Mouse (Mus musculus) forebrain, embryonic 16.5 days (tissue): ENCODE measurements around the gene Abhd14a. TPM values are rescaled to one million over a fixed set of nuclear protein-coding genes. Genes with fewer than 3 reads are reported as not detected.

ENCODE experiments used
- ATAC-seq: fragments of 200-750 bp; cut with Nextera tagmentation; 2 replicates; pipeline ENCODE4 v1.8.0; 2017; ENCODE audit warnings: mild to moderate bottlenecking, moderate library complexity
- H3K27ac ChIP-seq: fragments of 300-500 bp; sonication (generic); 2 replicates; pipeline ENCODE4 v1.5.1; 2014; ENCODE audit warnings: low read length, control low read depth
- H3K27me3 ChIP-seq: fragments of 300-500 bp; sonication (generic); replicated peaks from 2 replicates; pipeline ENCODE4 v1.6.1; 2014; ENCODE audit warnings: low read length; ENCODE audit not compliant: control insufficient read depth, insufficient read depth
- H3K36me3 ChIP-seq: fragments of 300-500 bp; sonication (generic); 2 replicates; pipeline ENCODE4 v1.6.1; 2014; ENCODE audit not compliant: control insufficient read depth, insufficient read depth
- H3K4me1 ChIP-seq: fragments of 300-500 bp; sonication (generic); replicated peaks from 2 replicates; pipeline ENCODE4 v1.6.1; 2014; ENCODE audit warnings: low read length; ENCODE audit not compliant: control insufficient read depth, insufficient read depth
- H3K4me2 ChIP-seq: fragments of 300-500 bp; sonication (generic); 2 replicates; pipeline ENCODE4 v1.6.1; 2014; ENCODE audit warnings: mild to moderate bottlenecking, low read length, control low read depth
- H3K4me3 ChIP-seq: fragments of 300-500 bp; sonication (generic); replicated peaks from 2 replicates; pipeline ENCODE4 v1.5.1; 2014; ENCODE audit warnings: mild to moderate bottlenecking, low read length, control low read depth
- H3K9ac ChIP-seq: fragments of 300-500 bp; sonication (generic); replicated peaks from 2 replicates; pipeline ENCODE4 v1.6.1; 2014; ENCODE audit warnings: low read depth, low read length, control low read depth
- H3K9me3 ChIP-seq: fragments of 300-500 bp; sonication (generic); 2 replicates; pipeline ENCODE4 v1.6.1; 2016; ENCODE audit warnings: low read length; ENCODE audit not compliant: control insufficient read depth
- WGBS: fragments of 180-500 bp; shearing (Covaris S2); extraction: QIAGEN DNeasy Blood & Tissue Kit; methylation state at CpG from one replicate; pipeline ENCODE4 v1.1.7; 2014; 5-methylcytosine and 5-hydroxymethylcytosine counted together
- polyA plus RNA-seq: library from polyadenylated mRNA; unstranded; fragments of >200 nt; fragmentation: Nextera tagmentation; extraction: Ambion mirVana; gene quantifications from 2 replicates; pipeline ENCODE4 v1.2.1, GENCODE M21; 2015

Abhd14a gene
- polyA plus RNA-seq, 1 experiment from 2014 or later = 81.9 TPM

- H3K4me1 ChIP-seq = 0 out of 2 replicates have a peak, but pooled peaks cover 3% of the 10 kb centered on the region
- no peak overlapping the region for H3K4me2 ChIP-seq
- no peak for ATAC-seq
- no peaks in the 10 kb centered on the region for H3K9me3 ChIP-seq
- H3K4me3 ChIP-seq = no peak overlapping the region
- no peaks in the 10 kb centered on the region for H3K27me3 ChIP-seq
- H3K36me3 ChIP-seq = no peaks in the 10 kb centered on the region
- no peak overlapping the region for H3K9ac ChIP-seq
- no peak overlapping the region for H3K27ac ChIP-seq
- 77% methylated on average over 3 of the region's 3 CpGs for WGBS
Measured at GRCm38 (mm10) chr9:106412210-106412609, 35.3 kb downstream of the Abhd14a start.

- 86% methylated on average over 6 of the region's 6 CpGs for WGBS
- Histone ChIP-seq H3K4me1 (0 out of 2 replicates have a peak, but pooled peaks cover 3% of the 10 kb centered on the region), H3K4me2 (no peak overlapping the region), H3K36me3 (no peaks in the 10 kb centered on the region), H3K9ac (no peak overlapping the region), H3K27ac (no peak overlapping the region), H3K27me3 (no peaks in the 10 kb centered on the region), H3K4me3 (no peak overlapping the region), H3K9me3 (no peaks in the 10 kb centered on the region)
- no peak for ATAC-seq
Measured at GRCm38 (mm10) chr9:106411729-106412128, 35.7 kb downstream of the Abhd14a start.

- Histone ChIP-seq H3K9me3 (no peaks in the 10 kb centered on the region), H3K36me3 (no peaks in the 10 kb centered on the region), H3K4me3 (no peak overlapping the region), H3K4me2 (no peak overlapping the region), H3K27ac (no peak overlapping the region), H3K27me3 (no peaks in the 10 kb centered on the region), H3K4me1 (0 out of 2 replicates have a peak, but pooled peaks cover 3% of the 10 kb centered on the region), H3K9ac (no peak overlapping the region)
- no peak for ATAC-seq
- WGBS = 71% methylated on average over 9 of the region's 9 CpGs
Measured at GRCm38 (mm10) chr9:106411091-106411594, 36.3 kb downstream of the Abhd14a start.

- ATAC-seq = no peak
- no peaks in the 10 kb centered on the region for H3K27me3 ChIP-seq
- H3K36me3 ChIP-seq = no peaks in the 10 kb centered on the region
- no peaks in the 10 kb centered on the region for H3K9me3 ChIP-seq
- 20% methylated on average over 2 of the region's 2 CpGs for WGBS
- H3K9ac ChIP-seq = no peak overlapping the region
- no peak overlapping the region for H3K4me3 ChIP-seq
- H3K4me1 ChIP-seq = 0 out of 2 replicates have a peak, but pooled peaks cover 4% of the 10 kb centered on the region
- H3K27ac ChIP-seq = no peak overlapping the region
- H3K4me2 ChIP-seq = no peak overlapping the region
Measured at GRCm38 (mm10) chr9:106410086-106410650, 37.3 kb downstream of the Abhd14a start.

GRCm38 (mm10) chr9:106409096-106409495 lies 38.4 kb downstream of the Abhd14a start:
- whole genome bisulfite sequencing = 99% methylated on average over 4 of the region's 4 CpGs
- H3K36me3 ChIP-seq = no peaks in the 10 kb centered on the region
- ATAC-seq = no peak

GRCm38 (mm10) chr9:106406443-106407078 lies 40.9 kb downstream of the Abhd14a start:
- Histone ChIP-seq H3K36me3 (no peaks in the 10 kb centered on the region), H3K4me2 (no peak overlapping the region), H3K4me3 (no peak overlapping the region), H3K9ac (no peak overlapping the region), H3K4me1 (0 out of 2 replicates have a peak, but pooled peaks cover 8% of the 10 kb centered on the region), H3K27ac (no peak overlapping the region), H3K9me3 (no peaks in the 10 kb centered on the region), H3K27me3 (no peaks in the 10 kb centered on the region)
- WGBS = 53% methylated on average over 8 of the region's 8 CpGs
- no peak for ATAC-seq

More at GRCm38 (mm10) chr9:106409096-106409495, 38.4 kb downstream of the Abhd14a start:
- no peak overlapping the region for H3K9ac ChIP-seq
- H3K27ac ChIP-seq = no peak overlapping the region
- H3K4me1 ChIP-seq = 0 out of 2 replicates have a peak, but pooled peaks cover 6% of the 10 kb centered on the region
- H3K4me3 ChIP-seq = no peak overlapping the region
- H3K27me3 ChIP-seq = no peaks in the 10 kb centered on the region
- H3K9me3 ChIP-seq = no peaks in the 10 kb centered on the region
- no peak overlapping the region for H3K4me2 ChIP-seq

GRCm38 (mm10) chr9:106405275-106405674 lies 42.2 kb downstream of the Abhd14a start:
- ATAC-seq = no peak
- no peaks in the 10 kb centered on the region for H3K9me3 ChIP-seq
- 41% methylated on average over 6 of the region's 6 CpGs for WGBS

GRCm38 (mm10) chr9:106402607-106403375 lies 44.7 kb downstream of the Abhd14a start:
- H3K27me3 ChIP-seq = no peaks in the 10 kb centered on the region
- H3K9me3 ChIP-seq = no peaks in the 10 kb centered on the region
- no peak overlapping the region for H3K4me2 ChIP-seq
- ATAC-seq = no peak
- H3K36me3 ChIP-seq = no peaks in the 10 kb centered on the region
- no peak overlapping the region for H3K4me3 ChIP-seq
- H3K9ac ChIP-seq = no peak overlapping the region
- WGBS = 84% methylated on average over 16 of the region's 16 CpGs
- no peak overlapping the region for H3K27ac ChIP-seq
- H3K4me1 ChIP-seq = 0 out of 2 replicates have a peak, but pooled peaks cover 5% of the 10 kb centered on the region

More at GRCm38 (mm10) chr9:106405275-106405674, 42.2 kb downstream of the Abhd14a start:
- H3K27ac ChIP-seq = no peak overlapping the region
- 0 out of 2 replicates have a peak, but pooled peaks cover 8% of the 10 kb centered on the region for H3K4me1 ChIP-seq
- no peaks in the 10 kb centered on the region for H3K36me3 ChIP-seq
- no peaks in the 10 kb centered on the region for H3K27me3 ChIP-seq
- H3K4me3 ChIP-seq = no peak overlapping the region
- H3K4me2 ChIP-seq = no peak overlapping the region
- H3K9ac ChIP-seq = no peak overlapping the region

GRCm38 (mm10) chr9:106402149-106402548 lies 45.3 kb downstream of the Abhd14a start:
- no peaks in the 10 kb centered on the region for H3K36me3 ChIP-seq
- no peak overlapping the region for H3K27ac ChIP-seq
- H3K4me3 ChIP-seq = no peak overlapping the region
- ATAC-seq = no peak
- H3K9ac ChIP-seq = no peak overlapping the region
- no peaks in the 10 kb centered on the region for H3K9me3 ChIP-seq
- H3K4me1 ChIP-seq = 0 out of 2 replicates have a peak, but pooled peaks cover 5% of the 10 kb centered on the region
- WGBS = 79% methylated on average over 5 of the region's 5 CpGs
- no peaks in the 10 kb centered on the region for H3K27me3 ChIP-seq
- H3K4me2 ChIP-seq = no peak overlapping the region
